Mouse (Mus musculus) liver, embryonic 18 days (tissue): ENCODE measurements around the gene Tprgl. TPM values are rescaled to one million over a fixed set of nuclear protein-coding genes. Genes with fewer than 3 reads are reported as not detected.

Experiments
- polyA plus RNA-seq: library from polyadenylated mRNA; depleted of rRNA; stranded (reverse); fragments of >200 nt; gene quantifications from 2 replicates; pipeline ENCODE4 v1.2.3, GENCODE M21; 2012; rRNA removed

Tprgl gene
- polyA plus RNA-seq, result 46.7 and 50.8 TPM in 2 replicates

GRCm38 (mm10) chr4:154160538-154161390 lies at the start of gene Tprgl:
Tprgl (minus strand) TSS chr4:154160666.

GRCm38 (mm10) chr4:154170506-154171150 lies 10.2 kb upstream of the Tprgl start, which contains the start of gene Megf6:
Megf6 (plus strand) TSS chr4:154170730.

GRCm38 (mm10) chr4:154142211-154143040 lies 18.0 kb downstream of the Tprgl start, which contains the start of gene Wrap73:
Wrap73 (plus strand) TSS chr4:154142372.

GRCm38 (mm10) chr4:154140182-154140212 lies 20.5 kb downstream of the Tprgl start, which contains the start of gene Trp73:
Trp73 (minus strand) TSS chr4:154140208.

Other genes starting within 250 kb of the Tprgl start
- 23.8 and 26.8 TPM in 2 replicates for gene A430005L14Rik, start 203.4 kb downstream of the Tprgl start, polyA plus RNA-seq
- gene Dffb, start 185.5 kb downstream of the Tprgl start, polyA plus RNA-seq, result 5.6 and 6.1 TPM in 2 replicates
- 2.4 and 2.8 TPM in 2 replicates for gene Cep104, start 185.5 kb downstream of the Tprgl start, polyA plus RNA-seq
- 14.4 and 16.9 TPM in 2 replicates for gene Lrrc47, start 148.9 kb downstream of the Tprgl start, polyA plus RNA-seq
- gene Smim1, start 134.4 kb downstream of the Tprgl start, polyA plus RNA-seq, result 87.8 and 114 TPM in 2 replicates
- gene Ccdc27, start 118.0 kb downstream of the Tprgl start, polyA plus RNA-seq, result not detected in 2 replicates
- gene Trp73, start 20.5 kb downstream of the Tprgl start, polyA plus RNA-seq, result 0.01 and 0.05 TPM in 2 replicates
- gene Wrap73, start 18.3 kb downstream of the Tprgl start, polyA plus RNA-seq, result 11.9 and 13.9 TPM in 2 replicates
- 1.6 TPM in 2 replicates for gene Megf6, start 10.1 kb upstream of the Tprgl start, polyA plus RNA-seq
- gene Arhgef16, start 141.0 kb upstream of the Tprgl start, polyA plus RNA-seq, result 3.7 and 5.0 TPM in 2 replicates
- not detected in 2 replicates for gene B230104I21Rik, start 175.5 kb upstream of the Tprgl start, polyA plus RNA-seq